Mouse (Mus musculus) retina, postnatal 1 day (tissue): ENCODE measurements around the gene Fgfr2.

ENCODE experiments used
- DNase-seq: peaks from one replicate; pipeline ENCODE4 v3.0.0-alpha.2; 2012

Fgfr2 gene

DNA sequence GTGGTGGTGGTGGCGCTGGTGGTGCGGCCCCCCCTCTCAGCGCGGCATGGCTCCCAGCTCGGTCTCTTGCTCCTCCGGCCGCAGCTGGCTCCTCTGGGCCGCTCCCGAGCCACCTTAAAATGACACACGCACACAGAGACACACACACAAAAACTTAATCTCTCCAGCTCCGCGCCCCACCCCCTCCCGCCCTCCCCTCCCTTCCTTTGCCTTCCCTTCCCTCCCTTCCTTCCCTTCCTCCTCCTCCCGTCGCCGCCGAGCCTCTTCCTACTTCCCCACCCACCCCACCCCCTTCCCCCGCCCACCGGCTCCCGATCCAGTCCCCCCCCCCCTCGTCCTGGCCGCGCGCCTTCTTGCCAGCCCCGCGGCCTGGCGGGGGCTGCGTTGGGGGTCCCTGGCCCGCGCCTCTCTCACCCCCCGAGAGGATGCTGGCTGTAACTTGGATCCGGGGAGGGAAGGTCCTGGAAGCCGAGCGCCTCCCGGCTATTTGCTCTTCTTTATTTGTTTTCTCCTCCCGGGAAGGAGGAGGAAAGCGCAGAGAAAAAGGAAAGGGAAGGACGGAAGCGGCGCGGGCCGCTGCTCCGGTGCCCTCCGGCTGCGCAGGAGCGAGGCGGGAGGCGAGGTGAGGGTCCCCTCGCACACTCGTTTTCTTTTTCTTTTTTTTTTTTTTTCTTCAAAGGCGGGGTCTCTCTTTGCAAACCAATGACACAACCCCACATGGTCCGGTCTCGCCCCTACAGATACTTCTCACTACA is at the start of gene Fgfr2:
Fgfr2 (minus strand) TSS at position 107 of the 755 bp plus-strand sequence.
- DNase-seq: peak; percentile 89

DNA sequence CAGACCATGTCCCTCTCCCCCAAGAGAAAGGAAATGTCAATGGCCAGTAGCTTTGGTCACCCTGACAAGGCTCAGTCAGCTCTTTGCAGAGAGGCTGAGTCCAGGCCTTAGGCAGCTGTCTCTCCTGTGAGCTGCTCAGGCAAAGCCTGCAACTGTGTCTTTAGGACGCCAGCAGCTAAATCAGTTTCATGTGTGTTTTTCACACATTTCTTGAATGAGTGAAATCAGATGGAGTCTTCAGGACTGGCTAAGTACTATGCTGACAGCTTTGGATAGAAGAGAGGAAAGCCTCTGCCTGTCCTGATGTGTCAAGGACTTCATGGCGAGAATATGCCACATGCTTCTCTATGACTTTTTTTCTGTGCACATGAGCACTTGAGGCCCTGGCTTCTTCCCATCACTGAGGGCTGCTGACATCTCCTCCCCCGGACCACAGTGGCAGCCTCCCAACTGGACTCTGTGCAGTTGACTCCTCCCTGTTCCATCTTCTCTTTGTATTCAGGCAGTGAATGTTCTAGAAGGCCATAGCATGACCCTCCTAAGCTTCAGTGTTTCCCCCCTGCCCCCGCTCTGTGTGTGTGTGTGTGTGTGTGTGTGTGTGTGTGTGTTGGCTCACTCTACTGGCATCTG is 48.4 kb upstream of the Fgfr2 start:
- no peak for DNase-seq

DNA sequence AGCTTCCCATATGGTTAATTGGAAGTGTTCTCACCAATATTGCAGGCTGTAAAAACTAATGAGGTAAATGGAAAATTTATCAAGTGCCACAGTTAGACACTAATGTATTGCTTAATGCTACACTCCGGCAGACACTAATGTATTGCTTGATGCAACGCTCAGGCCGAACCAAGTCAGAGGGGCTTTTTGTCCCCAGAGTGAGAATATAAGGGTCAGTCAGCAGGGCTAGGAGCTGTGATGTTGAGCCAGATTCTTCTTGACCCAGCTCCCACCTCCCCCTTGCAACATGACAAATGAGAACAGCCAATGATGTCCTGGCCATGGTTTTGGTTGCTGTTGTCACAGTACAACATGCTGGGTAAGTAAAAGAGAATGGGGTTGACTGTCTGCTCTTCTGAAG is 45.8 kb upstream of the Fgfr2 start:
- no peak for DNase-seq

DNA sequence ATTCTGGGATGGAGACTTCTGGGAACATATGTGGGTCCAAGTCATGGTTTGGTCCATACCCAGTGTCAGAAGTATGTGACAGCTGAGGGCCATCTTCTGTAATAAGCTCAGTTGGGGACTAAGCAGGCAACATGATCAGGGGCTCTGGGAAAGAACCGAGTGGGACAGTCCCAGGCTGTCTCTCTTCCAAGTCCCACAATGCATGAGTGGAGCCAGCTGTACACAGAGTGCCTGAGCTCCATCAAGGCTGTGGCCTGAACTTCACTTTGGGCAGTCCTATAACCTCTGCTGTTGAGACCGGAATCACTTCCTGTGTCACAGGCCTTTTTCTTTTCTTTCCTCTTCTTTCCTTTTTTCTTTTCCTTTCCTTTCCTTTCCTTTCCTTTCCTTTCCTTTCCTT is 44.8 kb upstream of the Fgfr2 start:
- no peak for DNase-seq

DNA sequence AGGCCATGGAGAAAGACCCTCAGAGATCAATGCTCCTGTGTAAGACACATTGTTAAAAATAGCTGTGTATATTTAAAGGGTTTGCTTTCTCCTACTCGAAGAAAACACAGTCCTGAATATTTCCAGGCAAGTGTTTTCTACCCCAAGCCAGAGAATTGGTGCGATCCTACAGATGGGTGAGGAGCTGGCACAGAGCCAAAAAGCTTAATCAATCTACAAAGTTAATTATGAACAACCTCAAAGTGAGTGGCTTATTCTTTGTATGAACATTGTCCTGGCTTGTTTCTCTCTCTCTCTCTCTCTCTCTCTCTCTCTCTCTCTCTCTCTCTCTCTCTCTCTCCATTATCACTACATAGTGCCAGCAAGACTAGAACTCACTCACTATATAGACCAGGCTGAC is 41.6 kb upstream of the Fgfr2 start:
- DNase-seq: peak; percentile 35

DNA sequence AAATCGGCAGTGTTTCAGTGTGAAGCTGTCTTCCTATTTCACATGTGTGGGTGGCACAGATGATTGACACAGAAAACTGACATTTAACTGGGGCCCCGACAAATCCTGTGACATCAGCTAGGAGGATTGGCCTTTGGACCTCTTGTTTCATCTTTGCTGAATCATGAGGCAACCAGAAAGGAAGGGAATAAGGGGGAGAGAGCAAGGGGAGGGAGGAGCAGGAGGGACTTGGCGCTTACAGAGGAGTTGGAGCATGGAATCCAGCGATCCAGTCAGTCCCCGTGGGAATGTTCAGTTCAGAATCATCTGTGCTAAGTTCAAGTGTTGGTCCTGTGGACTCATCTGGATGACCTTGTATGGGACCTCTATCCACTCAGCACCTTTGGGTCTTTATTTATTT is 39.9 kb upstream of the Fgfr2 start:
- DNase-seq: no peak

DNA sequence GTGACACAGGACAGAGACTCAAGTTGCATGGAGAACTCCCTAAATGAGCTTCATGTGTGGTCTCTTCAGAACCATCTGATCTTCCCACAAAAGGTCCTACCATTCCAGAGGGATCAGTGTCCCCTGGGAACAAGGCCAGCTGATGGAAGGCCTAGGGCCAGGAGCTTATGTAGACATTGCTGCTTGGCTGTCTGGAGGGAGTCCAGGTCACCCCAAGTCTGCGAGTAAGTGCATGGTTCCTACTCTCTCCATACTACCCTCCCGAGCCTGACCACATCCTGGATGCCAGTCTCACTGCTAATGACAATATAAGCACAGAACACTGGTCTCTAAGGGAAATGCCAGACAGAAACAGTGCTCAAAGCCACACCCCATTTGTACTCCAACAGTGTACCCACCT is 39.0 kb upstream of the Fgfr2 start:
- DNase-seq: no peak

DNA sequence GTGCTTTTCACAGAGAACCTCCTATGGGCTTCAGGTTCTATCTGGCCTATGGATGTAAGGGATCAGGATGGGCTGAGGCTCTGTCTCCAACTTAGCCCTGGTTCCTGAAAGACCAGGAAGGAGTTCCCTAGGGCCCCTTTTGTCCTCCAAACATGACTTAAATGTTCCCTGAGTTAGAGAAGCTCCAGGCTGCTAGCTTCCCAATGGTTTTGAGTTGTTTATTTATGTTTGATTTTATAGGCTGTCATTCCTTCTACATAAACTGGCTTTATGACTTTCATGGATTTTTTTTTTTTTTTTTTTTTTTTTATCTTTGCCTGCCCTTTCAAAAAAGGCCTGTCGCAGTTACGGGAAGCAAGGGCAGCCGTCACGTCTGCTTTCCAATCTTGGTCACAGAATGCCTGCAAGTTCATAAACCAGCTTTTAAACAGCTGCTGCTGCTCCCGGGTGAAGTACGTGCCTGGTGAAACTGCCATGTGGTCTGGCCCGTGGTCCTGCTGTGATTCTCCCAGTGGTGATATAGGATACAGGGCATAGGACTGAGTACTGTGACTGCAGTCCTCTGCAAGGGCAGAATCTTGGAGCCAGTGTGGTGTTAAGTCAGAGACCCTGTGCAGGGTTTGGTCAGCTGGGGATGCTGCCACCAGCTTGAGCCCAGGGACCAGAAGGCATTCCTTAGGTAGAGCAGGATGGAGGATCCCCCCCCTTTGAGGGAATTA is 38.4 kb upstream of the Fgfr2 start:
- peak; percentile 27 for DNase-seq

DNA sequence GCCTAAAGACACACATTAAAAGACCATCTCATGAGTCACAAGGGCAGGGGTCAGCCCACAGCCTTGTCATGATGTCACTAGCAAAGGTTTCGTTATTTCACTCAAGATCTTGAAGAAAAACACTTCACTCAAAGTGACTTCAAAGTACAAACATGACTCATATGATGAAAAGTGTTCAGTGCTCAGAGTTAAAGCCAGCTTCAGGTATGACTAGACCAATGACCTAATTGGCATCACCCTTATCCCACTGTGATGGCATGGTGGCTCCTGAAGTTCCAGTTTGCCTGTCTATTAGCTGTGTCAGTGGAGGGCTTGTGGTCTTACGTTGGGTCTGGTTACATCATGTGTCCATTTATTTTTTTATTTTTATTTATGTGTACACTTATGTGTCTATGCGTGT is 36.4 kb upstream of the Fgfr2 start:
- DNase-seq: no peak

DNA sequence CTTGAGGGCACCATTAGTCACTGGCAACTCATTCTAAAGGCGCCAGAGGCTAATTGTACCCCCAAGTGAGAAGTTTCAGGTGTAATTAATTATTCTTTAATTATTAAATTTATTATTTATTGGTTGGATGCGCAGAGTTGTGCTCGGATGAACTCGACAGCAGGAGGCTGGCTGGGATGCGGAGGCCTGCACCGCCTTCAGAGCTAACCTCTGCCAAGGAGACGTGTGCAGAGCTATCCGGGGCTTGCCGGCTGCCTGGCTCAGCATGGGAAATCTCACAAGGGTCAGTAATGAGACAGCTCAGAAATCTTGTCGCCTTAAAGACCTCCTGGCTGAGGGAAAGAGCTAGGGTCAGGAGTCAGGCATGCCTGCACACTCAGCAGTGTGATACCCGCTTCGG is 32.5 kb upstream of the Fgfr2 start:
- DNase-seq: no peak

DNA sequence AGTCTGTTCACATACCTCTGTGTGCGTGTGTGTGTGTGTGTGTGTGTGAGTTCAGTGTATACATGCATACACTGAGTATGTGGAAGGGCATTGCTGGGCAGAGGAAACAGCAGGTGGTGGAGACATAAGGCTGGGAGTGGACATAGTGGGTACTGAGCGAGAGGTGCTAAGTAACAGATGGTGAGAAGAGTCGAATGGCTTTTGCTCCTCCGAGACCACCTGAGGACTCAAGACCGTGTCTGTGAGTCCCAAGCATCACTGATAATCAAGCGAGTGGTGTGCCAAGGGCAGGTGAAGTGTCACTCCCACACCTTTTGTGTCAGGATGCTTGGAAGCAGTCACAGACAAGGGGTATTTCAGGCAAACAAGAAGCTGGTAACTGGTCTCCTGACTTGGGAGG is 31.7 kb upstream of the Fgfr2 start:
- no peak for DNase-seq

DNA sequence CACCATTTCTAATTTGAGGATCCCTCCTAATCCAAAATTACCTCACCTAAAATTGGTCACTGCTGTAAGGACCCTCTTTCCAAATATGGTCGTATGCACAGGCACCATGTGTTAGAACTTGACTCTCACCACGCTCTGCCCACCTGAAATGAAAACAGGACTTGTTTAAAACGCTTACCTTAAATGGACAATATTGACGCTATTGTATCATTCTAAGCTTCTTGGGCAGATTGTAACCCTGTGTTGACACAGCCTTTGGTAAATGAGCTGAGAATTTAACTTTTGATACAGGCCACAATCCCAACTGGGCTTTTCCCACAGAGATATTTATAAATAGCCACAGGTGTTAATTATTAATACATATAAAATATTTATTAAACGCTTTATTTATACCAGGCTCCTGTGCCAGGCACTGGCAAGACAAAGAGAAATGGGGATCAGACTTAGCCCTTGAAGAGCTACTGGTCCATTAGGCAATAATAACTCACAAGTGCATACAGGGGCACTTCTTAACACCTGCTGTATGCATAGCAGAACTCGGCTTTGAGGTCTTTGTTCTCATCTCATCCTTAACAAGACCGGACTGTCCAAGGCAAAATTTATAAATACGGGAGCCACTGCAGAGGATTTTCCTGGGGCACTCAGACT is 16.7 kb upstream of the Fgfr2 start:
- DNase-seq: no peak

DNA sequence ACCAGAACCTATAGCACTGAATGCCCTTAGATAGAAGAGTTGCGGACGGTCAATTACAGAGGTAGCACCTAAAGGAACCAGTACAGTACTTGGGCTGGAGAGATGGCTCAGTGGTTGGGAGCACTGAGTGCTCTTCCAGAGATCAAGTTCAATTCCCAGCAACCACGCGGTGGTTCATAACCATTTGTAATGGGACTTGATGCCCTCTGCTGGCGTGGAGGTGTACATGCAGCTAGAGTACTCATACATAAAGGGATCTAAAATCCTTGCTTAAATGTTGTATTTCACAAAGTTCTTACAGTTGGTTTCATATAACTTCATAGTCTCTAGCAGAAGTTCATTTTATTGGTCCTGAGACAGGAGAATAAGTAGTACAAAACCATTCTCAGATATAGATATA is 10.4 kb upstream of the Fgfr2 start:
- DNase-seq: peak; percentile 40

DNA sequence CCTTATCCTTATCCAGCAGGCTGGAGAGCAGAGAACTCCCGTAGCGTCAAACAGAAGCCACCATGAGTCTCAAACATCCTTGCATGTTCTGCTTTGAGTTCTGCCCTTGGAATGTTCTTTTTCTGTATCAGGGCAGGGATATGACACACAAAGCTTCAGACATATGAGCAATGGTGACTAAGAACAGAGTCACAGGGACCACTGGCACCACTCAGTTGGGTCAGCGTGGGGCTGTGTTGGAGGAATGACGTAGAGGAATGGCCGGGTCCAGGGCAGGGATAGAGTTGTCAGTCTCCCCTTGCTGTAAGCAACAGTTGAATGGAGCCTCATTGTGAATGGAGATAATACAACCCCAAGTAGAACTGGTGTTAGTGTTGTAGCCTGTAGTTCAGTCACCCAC is 9.6 kb upstream of the Fgfr2 start:
- DNase-seq: no peak

DNA sequence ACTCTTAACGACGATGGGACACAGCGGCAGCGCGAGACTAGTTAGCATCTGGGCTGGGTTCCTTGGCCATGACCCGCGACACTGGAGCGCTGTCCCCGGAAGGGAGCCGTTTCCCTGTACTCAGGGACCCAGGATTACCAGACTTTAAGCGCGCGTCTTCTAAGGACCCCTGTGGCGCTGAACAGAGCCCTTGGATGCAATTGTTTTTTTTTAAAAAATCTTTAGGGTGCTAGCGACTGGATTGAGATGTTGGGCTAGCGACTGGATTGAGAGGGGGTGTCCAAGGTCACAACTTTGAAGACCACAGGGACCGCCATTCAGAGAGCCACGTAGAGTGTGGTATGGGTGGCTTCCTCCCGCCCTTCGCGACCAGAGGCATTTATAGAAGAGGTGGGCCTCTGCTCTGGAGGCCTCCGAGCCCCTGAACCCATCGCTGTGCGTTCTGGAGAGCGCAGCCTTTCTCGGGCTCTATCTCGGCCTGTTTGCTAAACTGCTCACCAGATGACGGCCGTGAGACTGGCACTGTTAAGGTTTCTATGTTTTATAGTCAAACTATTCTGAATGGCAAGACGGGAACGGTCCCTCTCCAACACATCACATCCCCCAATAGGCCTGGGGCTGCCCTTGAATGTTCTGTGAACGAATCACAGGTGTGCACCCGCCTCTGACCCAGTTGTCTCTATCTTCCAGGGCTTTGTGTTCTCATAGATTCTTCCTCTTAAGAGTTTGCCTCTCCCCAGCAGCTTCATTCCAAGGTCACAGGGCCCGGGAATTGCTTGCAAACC is 1.7 kb upstream of the Fgfr2 start:
- no peak for DNase-seq

DNA sequence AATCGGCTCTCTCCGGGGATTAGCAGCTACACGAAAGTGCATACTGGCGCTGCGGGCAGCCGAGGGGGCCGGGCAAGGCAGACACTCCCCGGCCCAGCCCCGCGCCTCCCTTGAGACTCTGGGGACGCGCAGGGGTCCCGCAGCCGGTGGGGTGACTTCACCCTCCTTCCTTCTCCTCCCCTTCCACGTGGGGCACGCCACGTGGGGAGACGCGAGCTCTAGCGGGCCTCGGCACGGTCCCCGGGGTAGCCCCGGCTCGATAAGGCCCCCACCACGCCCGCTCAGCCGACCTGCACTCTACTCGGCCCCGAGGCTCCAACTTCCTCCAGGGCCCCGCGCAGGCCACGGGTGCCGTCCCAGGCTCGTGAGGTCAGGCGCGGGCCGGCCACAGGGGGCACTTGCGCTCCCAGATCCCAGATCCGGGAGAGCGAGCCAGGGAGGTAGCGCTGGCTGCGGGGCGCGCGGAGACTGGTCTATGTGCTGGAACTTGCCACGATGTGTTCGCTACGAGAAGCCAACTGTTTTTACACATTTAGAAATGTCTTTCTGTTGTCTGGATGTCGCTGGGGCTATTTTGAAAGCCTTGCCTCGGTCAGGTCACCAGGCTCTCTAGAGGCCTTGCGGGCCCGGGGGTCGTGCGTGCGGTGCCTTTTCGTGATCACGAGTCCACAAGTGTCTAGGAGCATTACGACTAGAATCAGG is 1.0 kb upstream of the Fgfr2 start, which contains the start of gene Ctbp2:
Ctbp2 (minus strand) TSS at position 356 of the 702 bp plus-strand sequence.
- peak; percentile 91 for DNase-seq

DNA sequence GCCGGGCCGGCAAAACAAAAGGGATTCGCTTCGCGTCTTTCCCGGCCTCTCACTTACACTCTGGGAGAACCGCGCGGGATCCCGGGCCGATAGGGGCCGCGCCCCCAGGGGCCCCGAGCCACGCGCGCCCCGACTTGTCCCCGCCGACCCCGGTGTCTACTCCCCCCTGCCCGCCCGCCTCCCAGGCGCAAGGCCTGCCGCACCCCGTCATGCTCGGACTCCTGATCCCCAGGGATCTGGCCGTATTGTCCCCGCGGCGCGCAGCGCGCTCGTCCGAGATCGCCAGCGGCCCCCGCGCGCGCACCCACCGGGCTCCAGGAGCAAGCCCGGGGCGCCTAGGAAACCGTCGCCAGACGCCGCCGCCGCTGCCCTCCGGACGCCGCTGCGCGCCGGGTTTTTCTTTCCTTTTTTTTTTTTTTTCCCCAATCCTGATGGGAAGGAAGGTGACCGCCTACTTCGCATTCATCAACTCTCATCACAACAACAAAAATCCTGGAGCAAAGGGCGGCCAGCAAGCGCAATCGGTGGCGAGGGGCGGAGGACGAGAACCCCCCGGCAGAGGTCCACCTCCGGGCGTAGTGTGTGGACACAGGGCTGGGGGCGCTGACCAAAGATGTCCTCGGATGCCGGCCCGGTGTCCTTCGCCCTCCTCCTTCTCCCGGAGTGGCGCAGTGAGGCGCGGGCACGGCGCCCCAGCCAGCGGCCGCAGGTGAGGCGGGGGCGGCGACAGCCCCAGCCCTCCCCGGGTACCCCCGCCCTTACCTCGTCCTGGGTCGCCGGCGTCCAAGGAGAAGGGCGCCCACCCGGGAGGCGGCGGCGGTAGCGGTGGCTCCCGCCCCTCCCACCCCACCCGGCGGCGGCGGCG is 539 bp downstream of the Fgfr2 start:
- peak; percentile 78 for DNase-seq

DNA sequence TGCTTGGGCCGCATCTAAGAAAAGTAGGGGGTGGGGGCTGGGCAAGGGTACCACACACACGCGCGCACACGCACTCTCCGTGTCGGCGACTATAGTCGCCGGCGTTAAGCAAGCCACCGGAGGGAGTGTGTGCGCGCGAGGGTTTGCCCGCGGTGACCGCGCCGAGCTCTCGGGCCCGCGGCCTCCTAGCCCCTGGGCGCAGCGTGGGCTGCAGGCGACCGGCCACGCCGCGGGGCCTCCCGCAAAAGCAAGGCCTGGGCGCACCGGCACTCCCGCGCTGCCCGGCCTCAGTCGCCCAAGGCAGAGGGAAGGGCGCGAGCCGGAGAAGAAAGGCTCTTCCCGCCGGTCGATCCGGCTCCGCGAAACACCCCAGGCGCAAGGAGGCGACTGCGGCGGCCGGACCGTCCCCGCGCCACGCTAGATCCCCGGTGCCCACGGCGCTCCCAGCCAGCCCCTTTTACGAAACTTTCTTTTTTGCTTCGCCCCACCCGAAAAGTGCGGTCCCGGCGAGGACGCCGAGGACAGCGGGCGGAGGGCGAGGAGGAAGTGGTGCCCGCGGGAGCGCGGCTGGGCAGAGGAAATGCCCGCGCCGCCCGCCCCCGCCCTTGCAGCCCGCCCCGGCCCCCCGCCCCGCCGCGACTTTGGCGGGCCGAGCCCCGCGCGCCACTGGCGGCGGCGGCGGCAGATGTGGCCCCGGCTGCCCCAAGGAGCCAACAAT is 1.3 kb downstream of the Fgfr2 start:
- peak; percentile 71 for DNase-seq

DNA sequence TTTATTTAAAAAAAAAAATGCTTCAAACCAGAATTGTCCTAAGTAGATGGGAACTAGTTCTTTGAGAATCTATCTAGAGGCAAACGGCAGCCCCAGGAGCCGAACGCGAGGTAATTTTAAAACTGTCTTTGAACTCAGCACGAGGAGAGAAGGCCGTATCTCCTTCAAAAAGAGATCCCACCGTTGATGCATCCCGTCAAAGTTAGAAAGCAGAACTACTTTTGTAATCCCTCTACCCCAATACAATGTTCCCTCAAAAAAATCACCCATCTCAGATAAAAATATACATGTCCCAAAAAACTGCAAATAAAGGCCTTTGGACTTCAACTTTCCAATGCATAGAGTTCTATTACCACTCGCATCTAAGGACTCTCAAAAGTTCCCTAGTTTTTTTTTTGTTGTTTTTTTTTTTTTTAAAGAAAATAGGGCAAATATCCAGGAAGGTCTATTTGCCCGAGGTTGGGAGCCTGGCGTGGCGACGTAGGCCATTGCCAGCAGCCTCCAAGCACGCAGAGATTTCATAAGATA is 2.0 kb downstream of the Fgfr2 start:
- DNase-seq: no peak

DNA sequence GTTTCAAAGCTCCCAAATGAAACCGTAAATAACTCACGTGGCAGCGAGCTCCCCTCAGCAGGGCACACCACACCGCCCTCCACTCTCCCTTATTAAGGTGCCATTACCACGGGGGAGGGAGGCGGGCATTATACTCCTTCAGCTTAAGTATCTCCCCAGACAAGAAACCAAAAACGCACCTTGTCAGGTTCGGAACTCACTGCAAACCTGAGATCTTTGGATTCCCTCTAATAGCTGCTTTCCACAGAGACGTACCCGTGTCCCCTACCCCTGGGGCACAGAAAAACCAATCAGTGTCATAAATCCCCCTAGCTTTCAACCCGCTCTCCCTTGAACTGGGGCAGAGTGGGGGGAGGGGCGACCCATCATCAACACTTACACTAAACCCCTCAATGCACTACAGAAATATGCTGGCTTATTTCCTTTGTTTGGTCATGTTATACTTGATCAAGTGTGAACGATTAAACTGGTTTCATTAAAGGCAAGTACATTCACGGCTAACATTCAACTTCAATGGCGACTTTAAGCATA is 2.9 kb downstream of the Fgfr2 start:
- peak; percentile 85 for DNase-seq
